Comparison of ENCODE assay signal across 12 mouse cellular contexts in genomic region chr13:44221721-44222120, GRCm38 (mm10).
DNase-seq lines count a peak whose midpoint lies in the region; ATAC-seq and TF ChIP-seq lines count a peak whose summit lies in the region.
"Had no signal": no experiment of that assay in that cellular context is flagged by ENCODE, and none has a peak within 500 bp of the region (broad histone marks: within the 10 kb centered on the region; RNA-seq: fewer than 3 reads in every experiment).

No protein-coding gene starts in this region.

- H3K36me3 ChIP-seq in kidney, embryonic 14.5 days (ENCODE audit: control insufficient read depth, insufficient read depth, low read length): no peaks in the 10 kb centered on the region
- no peaks in the 10 kb centered on the region for H3K36me3 ChIP-seq in midbrain, embryonic 13.5 days
- H3K36me3 ChIP-seq in midbrain, embryonic 16.5 days (ENCODE audit: control insufficient read depth, insufficient read depth, low read length): no peaks in the 10 kb centered on the region
- no peaks in the 10 kb centered on the region for H3K36me3 ChIP-seq in liver, embryonic 11.5 days (ENCODE audit: control insufficient read depth, insufficient read depth, low read length)
- H3K36me3 ChIP-seq: hindbrain, embryonic 12.5 days; liver, embryonic 13.5 days; neural tube, embryonic 12.5 days had no signal

- peak; percentile 50; the same call in 1 of the 2 replicates for ATAC-seq in kidney, embryonic 14.5 days (ENCODE audit: low FRiP score, low TSS enrichment)
- ATAC-seq in midbrain, embryonic 13.5 days: no peak
- no peak for ATAC-seq in midbrain, embryonic 16.5 days
- no peak for ATAC-seq in liver, embryonic 11.5 days (replicated peaks; ENCODE audit: low FRiP score)

- no peak overlapping the region for H3K4me2 ChIP-seq in kidney, embryonic 14.5 days (replicated peaks; ENCODE audit: low read depth, low read length)
- H3K4me2 ChIP-seq in midbrain, embryonic 13.5 days (replicated peaks): no peak overlapping the region
- H3K4me2 ChIP-seq in midbrain, embryonic 16.5 days (ENCODE audit: low read length): no peak overlapping the region
- no peak overlapping the region for H3K4me2 ChIP-seq in liver, embryonic 11.5 days
- H3K4me2 ChIP-seq: hindbrain, embryonic 12.5 days; liver, embryonic 13.5 days; neural tube, embryonic 12.5 days had no signal

- peak overlapping the region; percentile 95 for H3K27ac ChIP-seq in gastrocnemius, adult 2 months
- H3K27ac ChIP-seq in kidney, embryonic 14.5 days (ENCODE audit: low read depth, low read length): no peak overlapping the region
- 0 out of 2 replicates have a peak overlapping the region, but pooled peaks have one; percentile 25 for H3K27ac ChIP-seq in midbrain, embryonic 13.5 days
- H3K27ac ChIP-seq in midbrain, embryonic 16.5 days (ENCODE audit: low read length): no peak overlapping the region
- no peak overlapping the region for H3K27ac ChIP-seq in liver, embryonic 11.5 days (ENCODE audit: low read depth, low read length)
- H3K27ac ChIP-seq: hindbrain, embryonic 12.5 days; liver, embryonic 13.5 days; macrophage; neural tube, embryonic 12.5 days had no signal

- no peaks in the 10 kb centered on the region for H3K27me3 ChIP-seq in kidney, embryonic 14.5 days (ENCODE audit: control insufficient read depth, insufficient read depth, low read length)
- H3K27me3 ChIP-seq in midbrain, embryonic 13.5 days: peaks cover 8% of the 10 kb centered on the region; the same call in 1 of the 2 replicates
- H3K27me3 ChIP-seq in midbrain, embryonic 16.5 days (ENCODE audit: control insufficient read depth, insufficient read depth, low read depth, low read length): no peaks in the 10 kb centered on the region
- H3K27me3 ChIP-seq in liver, embryonic 11.5 days (replicated peaks; ENCODE audit: control insufficient read depth, insufficient read depth, low read length): no peaks in the 10 kb centered on the region

- 11% methylated on average over 5 of the region's 5 CpGs for WGBS in kidney, embryonic 14.5 days
- WGBS in midbrain, embryonic 13.5 days: 31% methylated on average over 5 of the region's 5 CpGs
- WGBS in midbrain, embryonic 16.5 days: 25% methylated on average over 5 of the region's 5 CpGs
- 55% methylated on average over 5 of the region's 5 CpGs for WGBS in liver, embryonic 11.5 days

- DNase-seq in gastrocnemius, adult 2 months: peak; percentile 60
- DNase-seq in gastrocnemius, postnatal 36 days: no peak
- DNase-seq in kidney, adult 9 months: no peak
- DNase-seq in mesoderm, embryonic 11.5 days (ENCODE audit: low read depth, low spot score): peak; percentile 53
- no peak for DNase-seq in liver, embryonic 11.5 days (ENCODE audit: low spot score)
- DNase-seq: liver, embryonic 13.5 days had no signal

- intact Hi-C loops in gastrocnemius, adult 2 months (cut with DNase I): loop anchor here (5.0 to 10.0 kb wide), 2 partner anchors 323 to 359 kb away; no protein-coding TSS in a partner anchor
- intact Hi-C loops in gastrocnemius, postnatal 36 days (cut with DNase I): no loop called here

- peaks cover 13% of the 10 kb centered on the region for H3K9me3 ChIP-seq in kidney, embryonic 14.5 days (ENCODE audit: control insufficient read depth, low read length)
- peaks cover 7% of the 10 kb centered on the region; the same call in 1 of the 2 replicates for H3K9me3 ChIP-seq in midbrain, embryonic 13.5 days
- no peaks in the 10 kb centered on the region for H3K9me3 ChIP-seq in midbrain, embryonic 16.5 days (replicated peaks; ENCODE audit: control insufficient read depth, low read length, poor library complexity, severe bottlenecking)
- no peaks in the 10 kb centered on the region; the same call in 1 of the 2 replicates for H3K9me3 ChIP-seq in liver, embryonic 11.5 days (ENCODE audit: control insufficient read depth, low read length)
- H3K9me3 ChIP-seq: liver, embryonic 13.5 days; neural tube, embryonic 12.5 days had no signal

- TF ChIP-seq CTCF in gastrocnemius, adult 2 months (IDR thresholded peaks at IDR 0.05): no peak

- no peak overlapping the region for H3K9ac ChIP-seq in kidney, embryonic 14.5 days (ENCODE audit: low read depth, low read length)
- H3K9ac ChIP-seq in midbrain, embryonic 13.5 days (replicated peaks): no peak overlapping the region
- no peak overlapping the region; the same call in 1 of the 2 replicates for H3K9ac ChIP-seq in midbrain, embryonic 16.5 days (ENCODE audit: low read depth, low read length)
- no peak overlapping the region for H3K9ac ChIP-seq in liver, embryonic 11.5 days (ENCODE audit: low read depth, low read length)
- H3K9ac ChIP-seq: hindbrain, embryonic 12.5 days; liver, embryonic 13.5 days; neural tube, embryonic 12.5 days had no signal

- peaks cover 10% of the 10 kb centered on the region for H3K4me1 ChIP-seq in kidney, embryonic 14.5 days (ENCODE audit: control insufficient read depth, insufficient read depth, low read length)
- H3K4me1 ChIP-seq in midbrain, embryonic 13.5 days (replicated peaks): peaks cover 25% of the 10 kb centered on the region
- peaks cover 7% of the 10 kb centered on the region; the same call in 1 of the 2 replicates for H3K4me1 ChIP-seq in midbrain, embryonic 16.5 days (ENCODE audit: control insufficient read depth, insufficient read depth, low read length)
- H3K4me1 ChIP-seq in liver, embryonic 11.5 days (replicated peaks; ENCODE audit: control insufficient read depth, insufficient read depth, low read length): peaks cover 8% of the 10 kb centered on the region

- H3K4me3 ChIP-seq in gastrocnemius, adult 2 months: no peak overlapping the region
- H3K4me3 ChIP-seq in kidney, embryonic 14.5 days (ENCODE audit: low read length): no peak overlapping the region
- H3K4me3 ChIP-seq in midbrain, embryonic 13.5 days (replicated peaks): no peak overlapping the region
- no peak overlapping the region for H3K4me3 ChIP-seq in midbrain, embryonic 16.5 days (ENCODE audit: low read depth, low read length)
- no peak overlapping the region for H3K4me3 ChIP-seq in liver, embryonic 11.5 days (ENCODE audit: low read depth, low read length)
- H3K4me3 ChIP-seq: hindbrain, embryonic 12.5 days; liver, embryonic 13.5 days; neural tube, embryonic 12.5 days had no signal

Comparison
In these comparisons a context has a peak if more than half of its experiments do, and no peak if none do; other contexts are left out.
1. DNase-seq: peak in gastrocnemius, adult 2 months (single experiment) and mesoderm, embryonic 11.5 days (single experiment); none in gastrocnemius, postnatal 36 days (0 of 2), kidney, adult 9 months (single experiment) and liver, embryonic 11.5 days (single experiment).
2. H3K27ac ChIP-seq: peak in gastrocnemius, adult 2 months (single experiment) and midbrain, embryonic 13.5 days (single experiment); none in kidney, embryonic 14.5 days (single experiment), midbrain, embryonic 16.5 days (single experiment) and liver, embryonic 11.5 days (single experiment).